Mouse (Mus musculus): ENCODE data around the gene Rnaseh2c.

DNA sequence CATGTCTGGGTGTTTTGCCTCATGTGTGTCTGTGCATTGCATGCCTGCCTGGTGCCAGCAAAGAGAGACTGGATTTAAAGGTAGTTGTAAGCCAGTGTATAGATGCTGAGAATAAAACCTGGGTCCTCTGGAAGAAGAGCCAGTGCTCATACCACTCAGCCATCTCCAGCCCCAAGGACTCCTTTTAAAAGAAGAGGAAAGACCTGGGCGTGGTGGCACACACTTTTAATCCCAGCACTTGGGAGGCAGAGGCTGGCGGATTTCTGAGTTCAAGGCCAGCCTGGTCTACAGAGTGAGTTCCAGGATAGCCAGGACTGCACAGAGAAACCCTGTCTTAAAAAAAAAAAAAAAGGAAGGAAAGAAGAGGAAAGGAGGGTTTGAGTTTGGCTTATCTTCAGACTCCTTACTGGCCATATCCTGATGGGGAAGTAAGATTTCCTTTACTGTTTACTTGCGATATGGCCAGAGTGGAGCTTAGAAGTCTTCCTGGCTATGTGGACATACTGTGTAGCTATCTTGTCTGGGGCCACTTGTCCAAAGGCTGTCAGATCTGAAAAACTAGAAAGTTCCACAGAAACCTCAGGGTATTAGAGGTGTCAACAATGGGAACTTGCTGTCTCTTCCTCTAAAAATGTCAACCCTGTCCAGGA lies 11.2 kb downstream of the Rnaseh2c start:
- TF ChIP-seq GATA1 (IDR thresholded peaks at IDR 0.05; ENCODE audit: low read length): no peak
- no peak for TF ChIP-seq TAL1 (IDR thresholded peaks at IDR 0.05; ENCODE audit: low read length)
